In the genomic region with DNA sequence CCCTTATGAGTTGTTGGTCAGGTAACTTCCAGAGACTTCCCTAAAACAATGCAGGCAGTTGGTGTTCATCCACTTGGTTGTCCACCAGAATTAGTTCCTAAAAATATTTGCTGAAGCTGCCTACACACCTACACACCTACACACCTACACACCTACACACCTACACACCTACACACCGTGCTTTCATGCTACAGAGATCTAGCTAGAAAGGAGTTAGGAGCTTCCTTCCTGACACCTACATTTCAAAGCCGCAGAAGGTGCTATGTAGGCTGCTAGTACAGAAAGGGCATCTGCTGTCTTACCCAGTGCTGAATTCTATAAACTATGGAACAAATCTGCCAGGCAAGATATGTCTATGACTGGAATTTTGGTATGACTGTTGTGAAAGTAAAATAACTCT, we compare ENCODE assay signal across 22 mouse cellular contexts.
DNase-seq lines count a peak whose midpoint lies in the region; TF ChIP-seq lines count a peak whose summit lies in the region.
"Had no signal": no experiment of that assay in that cellular context is flagged by ENCODE, and none has a peak within 500 bp of the region (broad histone marks: within the 10 kb centered on the region; RNA-seq: fewer than 3 reads in every experiment).

No protein-coding gene starts in this region.

- DNase-seq in frontal cortex, postnatal 36 days (ENCODE audit: low spot score in 2 of 2): peak; percentile 38 to 60
- no peak for DNase-seq in frontal cortex, postnatal 25 days (ENCODE audit: low spot score in 2 of 2)
- DNase-seq in right cerebral cortex, adult 18-20 months: peak; percentile 67
- DNase-seq in right cerebral cortex, postnatal 4 days: no peak
- peak; percentile 22 to 24 for DNase-seq in left cerebral cortex, adult 2 months (ENCODE audit: extremely low spot score in 1 of 2, low spot score in 2 of 2)
- peak; percentile 29 to 51 for DNase-seq in right cerebral cortex, postnatal 36 days (ENCODE audit: low spot score in 2 of 2)
- DNase-seq in B cell, adult 2 months: no peak
- DNase-seq: adrenal gland, adult 2 months; adrenal gland, postnatal 25 days; cerebellum, adult 11 months; cerebellum, adult 8-10 months; cerebellum, postnatal 14 days; embryo, embryonic 11 days; gastrocnemius, postnatal 14 days; heart, adult 2 months; heart, postnatal 14 days had no signal

- intact Hi-C loops in left cerebral cortex, adult 2 months (cut with DNase I): no loop called here

- TF ChIP-seq CTCF in left cerebral cortex, adult 2 months (IDR thresholded peaks at IDR 0.05): no peak

- H3K4me3 ChIP-seq in left cerebral cortex, adult 2 months: no peak overlapping the region
- H3K4me3 ChIP-seq: embryonic facial prominence, embryonic 15.5 days; erythroblast, embryonic 14.5 days; forebrain, embryonic 15.5 days; heart, adult 2 months; heart, embryonic 15.5 days; hindbrain, embryonic 13.5 days had no signal

- H3K27ac ChIP-seq in left cerebral cortex, adult 2 months: peak overlapping the region; percentile 28; the same call in 1 of the 2 replicates
- H3K27ac ChIP-seq: embryonic facial prominence, embryonic 15.5 days; forebrain, embryonic 15.5 days; heart, adult 2 months; heart, embryonic 15.5 days; hindbrain, embryonic 13.5 days; hindbrain, postnatal 0 days had no signal

Comparison
In these comparisons a context has a peak if more than half of its experiments do, and no peak if none do; other contexts are left out.
1. DNase-seq: peak in frontal cortex, postnatal 36 days (2 of 2), right cerebral cortex, adult 18-20 months (single experiment), left cerebral cortex, adult 2 months (2 of 2) and right cerebral cortex, postnatal 36 days (2 of 2); none in frontal cortex, postnatal 25 days (0 of 2), right cerebral cortex, postnatal 4 days (single experiment) and B cell, adult 2 months (0 of 2).